Mouse (Mus musculus) heart, adult 2 months (tissue): ENCODE data around the gene Tspan10. TPM values are rescaled to one million over a fixed set of nuclear protein-coding genes. Genes with fewer than 3 reads are reported as not detected.

Source experiments
- DNase-seq, 2 experiments: peaks; one replicate each; pipeline ENCODE4 v3.0.0; 2021
- H3K27ac ChIP-seq: fragments of 200-600 bp; 2 replicates; pipeline ENCODE4 v1.8.1; 2022
- H3K27me3 ChIP-seq: fragments of 200-500 bp; 2 replicates; pipeline ENCODE4 v1.6.1; 2012; ENCODE audit warnings: mild to moderate bottlenecking, low read length, inconsistent platforms, mixed read lengths; ENCODE audit not compliant: control insufficient read depth, insufficient read depth
- H3K36me3 ChIP-seq: fragments of 200-500 bp; 2 replicates; pipeline ENCODE4 v1.6.1; 2012; ENCODE audit warnings: low read length, inconsistent platforms; ENCODE audit not compliant: control insufficient read depth, insufficient read depth
- H3K4me1 ChIP-seq: fragments of 200-500 bp; 2 replicates; pipeline ENCODE4 v1.6.1; 2011; ENCODE audit warnings: low read length; ENCODE audit not compliant: control insufficient read depth, insufficient read depth
- H3K4me3 ChIP-seq: fragments of 200-600 bp; 2 replicates; pipeline ENCODE4 v1.8.1; 2022
- H3K79me2 ChIP-seq: fragments of 200-500 bp; replicated peaks from 2 replicates; pipeline ENCODE4 v1.6.1; 2012; ENCODE audit warnings: mild to moderate bottlenecking, inconsistent platforms, low read length, moderate library complexity, mixed read lengths; ENCODE audit not compliant: control insufficient read depth, insufficient read depth
- H3K9ac ChIP-seq: fragments of 200-500 bp; 2 replicates; pipeline ENCODE4 v1.6.1; 2012; ENCODE audit warnings: low read depth, mild to moderate bottlenecking, control low read depth, inconsistent platforms, low read length, mixed read lengths
- CTCF ChIP-seq: fragments of 200-600 bp; IDR thresholded peaks from 2 replicates; pipeline ENCODE4 v1.8.1; 2022; ENCODE audit warnings: antibody characterized with exemption, mild to moderate bottlenecking, moderate library complexity
- EP300 ChIP-seq: fragments of 200-500 bp; IDR thresholded peaks from 2 replicates; pipeline ENCODE4 v1.6.1; 2011; ENCODE audit warnings: low read depth, low read length, control low read depth; ENCODE audit not compliant: insufficient read depth
- POLR2A ChIP-seq: fragments of 200-500 bp; IDR thresholded peaks from 2 replicates; pipeline ENCODE4 v1.6.1; 2011; ENCODE audit warnings: mild to moderate bottlenecking, low read depth, low read length, control low read depth; ENCODE audit not compliant: insufficient read depth
- WGBS: fragments of 180-500 bp; shearing (Covaris S2); methylation state at CpG from one replicate; pipeline ENCODE4 v1.1.7; 2018; 5-methylcytosine and 5-hydroxymethylcytosine counted together
- intact Hi-C: fragments of 180-260 bp; cut with DNase I; formaldehyde crosslinking; loops from one replicate; pipeline ENCODE4 v1.15.1; 2025
- polyA plus RNA-seq: library from polyadenylated mRNA; depleted of rRNA; stranded (reverse); fragments of >200 nt; gene quantifications from 2 replicates; pipeline ENCODE4 v1.2.3, GENCODE M21; 2012; rRNA removed
- total RNA-seq, 2 experiments: library from RNA; stranded (reverse); gene quantifications; 2 replicates each; pipeline ENCODE4 v1.2.3; 2021

Gene Tspan10
- total and polyA plus RNA-seq, 3 experiments = 0.41 to 1.5 (median 0.42) TPM

- Histone ChIP-seq H3K79me2 (no peaks in the 10 kb centered on the region), H3K36me3 (no peaks in the 10 kb centered on the region), H3K4me1 (peaks cover 14% of the 10 kb centered on the region), H3K9ac (peak overlapping the region; percentile 89), H3K27ac (peak overlapping the region; percentile 56), H3K4me3 (peak overlapping the region; percentile 97), H3K27me3 (no peaks in the 10 kb centered on the region)
- under 1% methylated on average over 48 of the region's 48 CpGs for WGBS
- peak; percentile 50 to 57 for DNase-seq
- TF ChIP-seq POLR2A = peak; percentile 33; the same call in 1 of the 2 replicates
- TF ChIP-seq EP300 = 0 out of 2 replicates have a peak, but pooled peaks have one; percentile 36
- TF ChIP-seq CTCF = peak; percentile 48
- intact Hi-C loops = loop anchor here (5.0 kb wide), 1 partner anchor 285 kb away; no protein-coding TSS in a partner anchor
Observed at GRCm38 (mm10) chr11:120492024-120492877, 49.8 kb downstream of the Tspan10 start.

GRCm38 (mm10) chr11:120492878-120493203 is 50.4 kb downstream of the Tspan10 start:
- intact Hi-C loops = loop anchor here (5.0 kb wide), 1 partner anchor 284 kb away; no protein-coding TSS in a partner anchor
- 29% methylated on average over 3 of the region's 3 CpGs for WGBS
- H3K27ac ChIP-seq = no peak overlapping the region
- no peak for DNase-seq
- H3K27me3 ChIP-seq = no peaks in the 10 kb centered on the region
- no peaks in the 10 kb centered on the region for H3K79me2 ChIP-seq
- H3K36me3 ChIP-seq = no peaks in the 10 kb centered on the region
- no peak overlapping the region for H3K4me3 ChIP-seq
- peaks cover 14% of the 10 kb centered on the region for H3K4me1 ChIP-seq
- H3K9ac ChIP-seq = no peak overlapping the region
- TF ChIP-seq EP300 (no peak), POLR2A (no peak), CTCF (no peak)

- 68% methylated on average over 3 of the region's 3 CpGs for WGBS
- DNase-seq = no peak
- Histone ChIP-seq H3K36me3 (no peaks in the 10 kb centered on the region), H3K9ac (no peak overlapping the region), H3K4me3 (no peak overlapping the region), H3K27me3 (no peaks in the 10 kb centered on the region), H3K27ac (no peak overlapping the region), H3K4me1 (peaks cover 14% of the 10 kb centered on the region), H3K79me2 (no peaks in the 10 kb centered on the region)
- TF ChIP-seq CTCF (no peak), EP300 (no peak), POLR2A (no peak)
- intact Hi-C loops = loop anchor here (5.0 kb wide), 1 partner anchor 284 kb away; no protein-coding TSS in a partner anchor
Observed at GRCm38 (mm10) chr11:120493351-120493750, 50.9 kb downstream of the Tspan10 start.

- WGBS = 88% methylated on average over 3 of the region's 3 CpGs
- H3K4me3 ChIP-seq = no peak overlapping the region
- no peaks in the 10 kb centered on the region for H3K36me3 ChIP-seq
- no peak overlapping the region for H3K27ac ChIP-seq
- intact Hi-C loops = loop anchor here (5.0 kb wide), 1 partner anchor 283 kb away; no protein-coding TSS in a partner anchor
- DNase-seq = no peak
- H3K9ac ChIP-seq = no peak overlapping the region
- no peaks in the 10 kb centered on the region for H3K79me2 ChIP-seq
- no peaks in the 10 kb centered on the region for H3K27me3 ChIP-seq
- TF ChIP-seq EP300 (no peak), POLR2A (no peak), CTCF (no peak)
- H3K4me1 ChIP-seq = peaks cover 14% of the 10 kb centered on the region
Observed at GRCm38 (mm10) chr11:120493911-120494310, 51.5 kb downstream of the Tspan10 start.

Other genes with a start within 250 kb of the Tspan10 start
- gene Bahcc1, start 209.7 kb upstream of the Tspan10 start, total RNA-seq = 1 to 10 TPM; 5.4 to 9.7 TPM
- 5.9 and 6.4 TPM in 2 replicates for gene Bahcc1, start 209.7 kb upstream of the Tspan10 start, polyA plus RNA-seq
- gene Actg1, start 94.1 kb upstream of the Tspan10 start, total RNA-seq = 100 to 1,000 TPM; 222 to 321 TPM
- 510 and 694 TPM in 2 replicates for gene Actg1, start 94.1 kb upstream of the Tspan10 start, polyA plus RNA-seq
- not detected for gene Fscn2, start 81.1 kb upstream of the Tspan10 start, total RNA-seq
- 0.15 and 0.21 TPM in 2 replicates for gene Fscn2, start 81.1 kb upstream of the Tspan10 start, polyA plus RNA-seq
- gene Faap100, start 63.9 kb upstream of the Tspan10 start, total RNA-seq = 10 to 100 TPM; 13.0 to 13.4 TPM
- 25.8 and 27.3 TPM in 2 replicates for gene Faap100, start 63.9 kb upstream of the Tspan10 start, polyA plus RNA-seq
- 10 to 100 TPM; 54.8 to 58.4 TPM for gene Nploc4, start 4.9 kb upstream of the Tspan10 start, total RNA-seq
- gene Nploc4, start 4.9 kb upstream of the Tspan10 start, polyA plus RNA-seq = 36.6 and 55.4 TPM in 2 replicates
- gene Pde6g, start 10.9 kb downstream of the Tspan10 start, total RNA-seq = under 1 TPM; 0.52 to 0.76 TPM
- 0.53 and 1.3 TPM in 2 replicates for gene Pde6g, start 10.9 kb downstream of the Tspan10 start, polyA plus RNA-seq
- gene Oxld1, start 15.4 kb downstream of the Tspan10 start, total RNA-seq = 10 to 100 TPM; 57.4 to 61.6 TPM
- 52.0 and 59.4 TPM in 2 replicates for gene Oxld1, start 15.4 kb downstream of the Tspan10 start, polyA plus RNA-seq
- 1 to 10 TPM; 5.8 to 6.0 TPM for gene Ccdc137, start 15.5 kb downstream of the Tspan10 start, total RNA-seq
- 6.7 and 11.7 TPM in 2 replicates for gene Ccdc137, start 15.5 kb downstream of the Tspan10 start, polyA plus RNA-seq
- gene Arl16, start 25.0 kb downstream of the Tspan10 start, total RNA-seq = 10 to 100 TPM in 1 of 2 experiments, 1 to 10 TPM in 1; 9.1 to 10.8 TPM
- 13.6 and 17.1 TPM in 2 replicates for gene Arl16, start 25.0 kb downstream of the Tspan10 start, polyA plus RNA-seq
- gene Mrpl12, start 42.0 kb downstream of the Tspan10 start, total RNA-seq = 100 to 1,000 TPM; 207 to 232 TPM
- 199 and 200 TPM in 2 replicates for gene Mrpl12, start 42.0 kb downstream of the Tspan10 start, polyA plus RNA-seq
- gene Slc25a10, start 49.2 kb downstream of the Tspan10 start, total RNA-seq = 10 to 100 TPM; 14.1 to 14.6 TPM
- gene Slc25a10, start 49.2 kb downstream of the Tspan10 start, polyA plus RNA-seq = 32.6 and 40.9 TPM in 2 replicates
- under 1 TPM; 0.68 to 0.73 TPM for gene Gcgr, start 88.1 kb downstream of the Tspan10 start, total RNA-seq
- gene Gcgr, start 88.1 kb downstream of the Tspan10 start, polyA plus RNA-seq = 2.1 and 2.3 TPM in 2 replicates
- gene Mcrip1, start 107.1 kb downstream of the Tspan10 start, total RNA-seq = 10 to 100 TPM; 38.5 to 43.9 TPM
- gene Mcrip1, start 107.1 kb downstream of the Tspan10 start, polyA plus RNA-seq = 84.9 and 97.4 TPM in 2 replicates
- gene Ppp1r27, start 108.5 kb downstream of the Tspan10 start, total RNA-seq = under 1 TPM in 1 of 2 experiments, not detected in 1; 0.34 TPM
- 0.64 and 0.96 TPM in 2 replicates for gene Ppp1r27, start 108.5 kb downstream of the Tspan10 start, polyA plus RNA-seq
- 100 to 1,000 TPM; 221 to 246 TPM for gene P4hb, start 130.6 kb downstream of the Tspan10 start, total RNA-seq
- 115 and 174 TPM in 2 replicates for gene P4hb, start 130.6 kb downstream of the Tspan10 start, polyA plus RNA-seq
- gene Arhgdia, start 139.0 kb downstream of the Tspan10 start, total RNA-seq = 100 to 1,000 TPM; 139 to 144 TPM
- 245 and 257 TPM in 2 replicates for gene Arhgdia, start 139.0 kb downstream of the Tspan10 start, polyA plus RNA-seq
- 10 to 100 TPM; 48.7 to 52.0 TPM for gene Alyref, start 155.7 kb downstream of the Tspan10 start, total RNA-seq
- 13.6 and 15.6 TPM in 2 replicates for gene Alyref, start 155.7 kb downstream of the Tspan10 start, polyA plus RNA-seq
- 10 to 100 TPM; 79.9 to 89.0 TPM for gene Anapc11, start 155.8 kb downstream of the Tspan10 start, total RNA-seq
- gene Anapc11, start 155.8 kb downstream of the Tspan10 start, polyA plus RNA-seq = 87.8 and 105 TPM in 2 replicates
- not detected for gene Npb, start 165.8 kb downstream of the Tspan10 start, total RNA-seq
- not detected in 2 replicates for gene Npb, start 165.8 kb downstream of the Tspan10 start, polyA plus RNA-seq
- 10 to 100 TPM; 51.8 to 55.6 TPM for gene Pcyt2, start 175.3 kb downstream of the Tspan10 start, total RNA-seq
- 111 and 125 TPM in 2 replicates for gene Pcyt2, start 175.3 kb downstream of the Tspan10 start, polyA plus RNA-seq
- gene Sirt7, start 182.6 kb downstream of the Tspan10 start, total RNA-seq = 1 to 10 TPM; 7.0 to 7.4 TPM
- 23.7 and 25.9 TPM in 2 replicates for gene Sirt7, start 182.6 kb downstream of the Tspan10 start, polyA plus RNA-seq
- gene Mafg, start 191.0 kb downstream of the Tspan10 start, total RNA-seq = 10 to 100 TPM; 35.7 to 45.2 TPM
- 32.8 and 37.2 TPM in 2 replicates for gene Mafg, start 191.0 kb downstream of the Tspan10 start, polyA plus RNA-seq
- 1 to 10 TPM in 1 of 2 experiments, under 1 TPM in 1; 0.81 to 1.2 TPM for gene Pycr1, start 201.1 kb downstream of the Tspan10 start, total RNA-seq
- gene Pycr1, start 201.1 kb downstream of the Tspan10 start, polyA plus RNA-seq = 3.9 and 4.9 TPM in 2 replicates
- 10 to 100 TPM; 77.6 to 87.3 TPM for gene Myadml2, start 205.5 kb downstream of the Tspan10 start, total RNA-seq
- gene Myadml2, start 205.5 kb downstream of the Tspan10 start, polyA plus RNA-seq = 55.1 and 68.3 TPM in 2 replicates
- gene Notum, start 218.5 kb downstream of the Tspan10 start, total RNA-seq = under 1 TPM in 1 of 2 experiments, not detected in 1; 0.23 TPM
- gene Notum, start 218.5 kb downstream of the Tspan10 start, polyA plus RNA-seq = 0.18 and 0.35 TPM in 2 replicates
- gene Aspscr1, start 230.3 kb downstream of the Tspan10 start, total RNA-seq = 10 to 100 TPM; 35.2 to 38.3 TPM
- 38.4 and 38.6 TPM in 2 replicates for gene Aspscr1, start 230.3 kb downstream of the Tspan10 start, polyA plus RNA-seq